Mouse (Mus musculus) adipocyte (in vitro differentiated cells): ENCODE data around the gene Trmt61a.
A peak's percentile ranks its signal among the peaks of the same experiment; 100 is the strongest.

Source experiments
- DNase-seq: peaks from one replicate; pipeline ENCODE4 v3.0.0-alpha.2; 2016; ENCODE audit warnings: low spot score

The Trmt61a gene

GRCm38 (mm10) chr12:111672581-111672980 is 5.3 kb upstream of the Trmt61a start:
- DNase-seq, result no peak

- no peak for DNase-seq
Observed at GRCm38 (mm10) chr12:111674850-111675486, 2.9 kb upstream of the Trmt61a start.

GRCm38 (mm10) chr12:111675797-111676580 is 1.9 kb upstream of the Trmt61a start:
- no peak for DNase-seq

- DNase-seq, result no peak
Observed at GRCm38 (mm10) chr12:111677421-111677820, 484 bp upstream of the Trmt61a start.

- DNase-seq, result no peak
Observed at GRCm38 (mm10) chr12:111678670-111678933, 697 bp downstream of the Trmt61a start.

GRCm38 (mm10) chr12:111678997-111679396 is 1.1 kb downstream of the Trmt61a start:
- DNase-seq, result peak; percentile 15

GRCm38 (mm10) chr12:111680661-111681060 is 2.8 kb downstream of the Trmt61a start:
- no peak for DNase-seq

GRCm38 (mm10) chr12:111681305-111681704 is 3.4 kb downstream of the Trmt61a start:
- no peak for DNase-seq

GRCm38 (mm10) chr12:111682003-111682402 is 4.1 kb downstream of the Trmt61a start:
- no peak for DNase-seq

- no peak for DNase-seq
Observed at GRCm38 (mm10) chr12:111682806-111683205, 4.9 kb downstream of the Trmt61a start.

GRCm38 (mm10) chr12:111686390-111686789 is 8.5 kb downstream of the Trmt61a start:
- no peak for DNase-seq

- peak; percentile 84 for DNase-seq
Observed at GRCm38 (mm10) chr12:111687350-111688068, 9.6 kb downstream of the Trmt61a start.

- DNase-seq, result no peak
Observed at GRCm38 (mm10) chr12:111688069-111688428, 10.1 kb downstream of the Trmt61a start.

- DNase-seq, result no peak
Observed at GRCm38 (mm10) chr12:111689426-111689825, 11.5 kb downstream of the Trmt61a start.

- peak; percentile 57 for DNase-seq
Observed at GRCm38 (mm10) chr12:111691346-111691872, 13.5 kb downstream of the Trmt61a start.

- DNase-seq, result no peak
Observed at GRCm38 (mm10) chr12:111692899-111693298, 15.0 kb downstream of the Trmt61a start.

GRCm38 (mm10) chr12:111693341-111694270 is 15.7 kb downstream of the Trmt61a start:
- DNase-seq, result no peak

- DNase-seq, result no peak
Observed at GRCm38 (mm10) chr12:111694271-111694781, 16.4 kb downstream of the Trmt61a start.

GRCm38 (mm10) chr12:111694880-111695804 is 17.2 kb downstream of the Trmt61a start:
- DNase-seq, result no peak

GRCm38 (mm10) chr12:111696239-111696638 is 18.3 kb downstream of the Trmt61a start:
- DNase-seq, result peak; percentile 86
